Mouse (Mus musculus): Measurements from ENCODE around the gene Pgap2. TPM values are rescaled to one million over a fixed set of nuclear protein-coding genes. Genes with fewer than 3 reads are reported as not detected.

Gene Pgap2
- polyA plus RNA-seq, 1 experiment from 2014 or later = 61.3 TPM

DNA sequence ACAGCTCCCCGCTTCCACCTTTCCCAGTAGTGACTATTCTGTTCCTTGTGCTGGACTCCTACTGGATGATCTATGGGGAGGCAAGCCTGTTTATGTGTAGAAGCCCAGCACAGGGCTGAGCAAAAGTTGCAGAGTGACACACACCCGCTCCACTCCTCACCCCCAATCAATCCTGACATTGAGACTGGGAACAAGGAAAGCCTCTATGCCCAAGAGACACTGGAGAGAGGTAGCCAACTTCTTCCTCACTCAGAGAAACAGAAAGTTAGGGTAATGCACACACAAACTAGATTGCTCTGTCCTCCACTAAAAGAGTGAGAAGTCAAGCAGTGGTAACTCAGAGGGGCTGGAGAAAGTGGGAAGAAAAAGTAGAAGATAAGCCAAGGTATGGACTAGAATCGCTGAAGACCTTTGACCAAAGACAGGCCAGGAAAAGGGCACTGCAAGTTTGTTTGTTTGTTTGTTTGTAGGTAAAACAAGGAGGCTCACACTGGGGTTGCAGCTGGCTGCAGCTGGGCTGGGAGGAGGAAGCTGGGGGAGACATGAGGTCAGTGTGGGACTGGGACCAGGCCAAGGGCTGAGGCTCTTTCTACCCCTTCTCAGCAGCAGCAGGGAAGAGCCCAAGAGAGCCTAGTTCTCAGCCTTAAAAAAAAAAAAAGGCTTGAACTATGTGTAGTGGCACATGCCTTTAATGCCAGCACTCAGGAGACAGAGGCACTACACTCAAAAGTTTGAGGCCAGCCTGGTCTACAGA is 35.0 kb downstream of the Pgap2 start:
- H3K4me1 ChIP-seq = peaks cover 58% of the 10 kb centered on the region
- H3K4me3 ChIP-seq = no peak overlapping the region
- H3K27ac ChIP-seq (replicated peaks) = no peak overlapping the region
- WGBS = 86% methylated on average over 3 of the region's 3 CpGs
- H3K9me3 ChIP-seq = no peaks in the 10 kb centered on the region
- peaks cover 39% of the 10 kb centered on the region for H3K36me3 ChIP-seq (replicated peaks)
- no peaks in the 10 kb centered on the region for H3K27me3 ChIP-seq (replicated peaks; ENCODE audit: low read depth, poor library complexity, severe bottlenecking)
- DNase-seq (ENCODE audit: low spot score) = no peak

DNA sequence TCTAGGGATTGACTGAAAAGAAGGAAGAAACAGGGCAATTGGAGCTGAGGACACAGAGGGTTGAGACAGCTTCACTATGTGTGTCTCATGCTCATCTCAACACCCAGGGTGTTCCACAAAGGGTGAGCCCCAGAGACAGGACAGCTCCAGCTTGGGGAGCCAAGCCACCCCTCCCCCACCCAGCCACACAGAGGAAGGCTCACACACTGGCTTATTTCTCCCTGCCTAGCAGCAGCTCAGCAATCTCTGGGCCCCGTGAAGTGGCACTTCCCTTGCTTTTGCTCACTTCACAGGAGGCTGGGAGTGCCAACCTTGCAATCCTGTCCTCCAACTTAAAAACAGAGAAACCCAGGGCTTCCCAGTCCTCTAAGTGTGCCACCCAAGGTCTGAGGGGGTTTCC is 35.8 kb downstream of the Pgap2 start:
- peaks cover 62% of the 10 kb centered on the region for H3K4me1 ChIP-seq
- DNase-seq (ENCODE audit: low spot score) = peak; percentile 25
- peak overlapping the region; percentile 12; the same call in 1 of the 2 replicates for H3K4me3 ChIP-seq

DNA sequence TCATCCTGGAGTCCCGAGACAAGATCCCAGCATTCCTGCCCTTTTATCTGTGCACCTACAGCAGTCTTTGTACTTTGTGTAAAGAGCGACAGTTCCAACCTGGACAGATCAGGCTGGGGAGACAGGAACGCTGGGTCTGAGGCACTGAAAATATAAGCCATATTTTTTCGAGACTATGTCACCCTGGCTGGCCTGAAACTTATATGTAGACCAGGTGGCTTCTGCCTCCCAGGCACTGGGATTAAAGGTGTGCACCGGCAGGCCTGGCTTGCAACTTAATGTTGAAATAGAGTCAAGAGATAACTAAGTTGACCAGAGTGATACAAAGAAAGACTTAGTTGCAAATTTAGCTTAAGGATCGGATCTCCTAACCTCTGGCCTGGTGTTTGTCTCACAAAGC is 36.3 kb downstream of the Pgap2 start:
- no peak for DNase-seq (ENCODE audit: low spot score)
- 51% methylated on average over 6 of the region's 6 CpGs for WGBS
- peak overlapping the region; percentile 51; the same call in 1 of the 2 replicates for H3K27ac ChIP-seq (replicated peaks)
- no peaks in the 10 kb centered on the region for H3K27me3 ChIP-seq (replicated peaks; ENCODE audit: low read depth, poor library complexity, severe bottlenecking)
- H3K9me3 ChIP-seq = no peaks in the 10 kb centered on the region
- peaks cover 67% of the 10 kb centered on the region for H3K4me1 ChIP-seq
- peaks cover 26% of the 10 kb centered on the region for H3K36me3 ChIP-seq (replicated peaks)
- peak overlapping the region; percentile 12; the same call in 1 of the 2 replicates for H3K4me3 ChIP-seq

More for the DNA sequence above, 35.8 kb downstream of the Pgap2 start:
- Histone ChIP-seq H3K9me3 (no peaks in the 10 kb centered on the region), H3K36me3 (replicated peaks) (peaks cover 31% of the 10 kb centered on the region), H3K27me3 (replicated peaks; ENCODE audit: low read depth, poor library complexity, severe bottlenecking) (no peaks in the 10 kb centered on the region), H3K27ac (replicated peaks) (peak overlapping the region; percentile 25; the same call in 1 of the 2 replicates)
- whole genome bisulfite sequencing = 3% methylated on average over 1 of the region's 1 CpGs

DNA sequence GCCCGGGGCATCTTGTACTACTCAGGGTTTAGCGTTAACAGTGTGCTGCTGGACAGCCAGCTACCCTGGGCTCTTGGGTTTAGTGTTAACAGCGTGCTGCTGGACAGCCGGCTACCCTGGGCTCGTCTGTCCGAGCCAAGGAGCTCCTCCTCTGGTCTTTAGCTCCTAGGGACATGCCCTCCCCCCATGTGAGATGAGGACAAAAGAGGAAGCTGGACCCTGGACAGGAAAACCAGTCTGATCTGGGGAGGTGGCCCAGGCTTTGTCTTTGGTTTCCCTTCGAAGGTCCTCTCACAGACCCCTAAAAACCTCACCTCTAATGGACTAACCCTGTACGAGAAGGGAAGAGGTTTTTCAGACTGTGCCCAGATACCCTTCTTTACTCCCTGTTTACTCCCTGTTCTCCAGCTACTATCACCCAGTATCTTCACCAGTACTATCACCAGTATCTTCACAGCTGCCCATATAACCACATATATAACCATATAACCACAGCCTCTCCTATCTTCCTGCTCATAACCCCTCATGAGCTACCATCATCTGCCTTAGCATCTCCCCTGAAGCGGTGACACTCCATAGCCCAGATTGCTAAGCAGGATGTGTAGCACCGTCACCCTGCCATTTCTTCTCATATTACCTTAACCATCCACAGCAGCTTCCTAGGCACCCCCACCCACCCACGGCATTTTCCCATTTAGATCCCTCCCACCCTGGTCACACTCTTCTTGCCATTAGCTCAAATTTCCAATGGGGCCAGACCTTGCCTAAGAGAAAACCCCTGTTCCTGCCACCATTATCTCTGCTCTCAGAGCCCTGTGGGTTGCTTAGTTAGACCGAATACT is 37.2 kb downstream of the Pgap2 start:
- Histone ChIP-seq H3K9me3 (no peaks in the 10 kb centered on the region), H3K4me3 (peak overlapping the region; percentile 76), H3K36me3 (replicated peaks) (peaks cover 17% of the 10 kb centered on the region), H3K27me3 (replicated peaks; ENCODE audit: low read depth, poor library complexity, severe bottlenecking) (no peaks in the 10 kb centered on the region), H3K4me1 (peaks cover 67% of the 10 kb centered on the region), H3K27ac (replicated peaks) (peak overlapping the region; percentile 51)
- WGBS = 40% methylated on average over 12 of the region's 12 CpGs
- DNase-seq (ENCODE audit: low spot score) = no peak

DNA sequence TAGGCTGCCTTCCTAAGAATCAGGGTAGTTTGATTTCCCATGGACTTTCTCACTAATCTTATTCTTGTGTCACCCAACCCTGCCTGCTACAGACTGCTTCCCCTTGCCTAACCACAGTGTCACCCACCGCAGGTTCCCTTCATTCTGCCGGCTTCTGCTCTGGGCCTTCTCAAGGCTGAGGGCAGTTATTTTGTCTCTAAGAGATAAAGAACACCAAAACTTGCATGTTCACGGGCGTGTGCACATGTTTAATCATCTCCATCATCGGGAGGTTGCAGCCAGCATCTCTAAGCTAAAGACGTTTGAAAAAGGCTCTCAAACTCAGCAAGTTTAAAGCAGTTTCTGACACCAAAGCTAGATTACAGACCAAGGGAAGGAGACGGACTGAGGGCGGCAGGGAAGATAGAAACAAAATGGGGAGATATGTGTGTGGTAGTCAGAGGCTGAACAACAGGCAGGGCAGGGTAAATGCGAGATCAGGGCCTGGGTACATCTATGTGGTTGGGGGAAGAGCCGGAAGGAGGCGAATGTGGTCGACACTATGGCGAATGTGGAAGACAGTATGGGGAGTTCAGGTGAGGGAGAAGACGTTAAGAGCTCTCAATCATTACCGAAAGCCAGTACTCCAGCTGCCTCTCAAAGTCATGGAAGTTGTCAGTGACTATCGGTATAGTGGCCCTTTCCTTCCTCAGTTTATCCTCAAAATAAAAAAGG is 38.8 kb downstream of the Pgap2 start:
- Histone ChIP-seq H3K4me1 (peaks cover 66% of the 10 kb centered on the region), H3K4me3 (peak overlapping the region; percentile 76), H3K27ac (replicated peaks) (peak overlapping the region; percentile 96), H3K9me3 (no peaks in the 10 kb centered on the region), H3K36me3 (replicated peaks) (peaks cover 7% of the 10 kb centered on the region), H3K27me3 (replicated peaks; ENCODE audit: low read depth, poor library complexity, severe bottlenecking) (no peaks in the 10 kb centered on the region)
- DNase-seq (ENCODE audit: low spot score) = no peak
- 32% methylated on average over 16 of the region's 16 CpGs for WGBS

DNA sequence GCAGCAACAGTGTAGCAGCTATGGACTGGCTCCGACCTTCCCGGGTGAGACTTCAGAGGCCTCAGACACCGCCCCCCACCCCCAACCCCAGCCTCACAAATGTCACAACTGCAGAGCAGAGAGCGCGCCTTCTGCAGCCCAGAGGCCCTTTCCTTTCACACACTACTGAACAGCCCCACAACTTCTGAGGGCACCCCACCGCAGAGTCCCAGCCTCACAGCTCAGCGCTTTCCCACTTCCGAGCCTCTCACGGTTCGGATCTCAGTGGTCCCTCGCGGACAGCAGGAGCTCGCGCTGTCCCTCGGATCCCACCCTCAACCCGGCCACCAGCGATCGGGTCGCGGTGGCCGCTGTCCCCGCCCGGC is 39.5 kb downstream of the Pgap2 start:
- under 1% methylated on average over 23 of the region's 23 CpGs for WGBS
- Histone ChIP-seq H3K4me1 (peaks cover 61% of the 10 kb centered on the region), H3K36me3 (replicated peaks) (peaks cover 2% of the 10 kb centered on the region; the same call in 1 of the 2 replicates), H3K4me3 (peak overlapping the region; percentile 76), H3K27ac (replicated peaks) (peak overlapping the region; percentile 96), H3K27me3 (replicated peaks; ENCODE audit: low read depth, poor library complexity, severe bottlenecking) (no peaks in the 10 kb centered on the region), H3K9me3 (no peaks in the 10 kb centered on the region)
- DNase-seq (ENCODE audit: low spot score) = peak; percentile 75

DNA sequence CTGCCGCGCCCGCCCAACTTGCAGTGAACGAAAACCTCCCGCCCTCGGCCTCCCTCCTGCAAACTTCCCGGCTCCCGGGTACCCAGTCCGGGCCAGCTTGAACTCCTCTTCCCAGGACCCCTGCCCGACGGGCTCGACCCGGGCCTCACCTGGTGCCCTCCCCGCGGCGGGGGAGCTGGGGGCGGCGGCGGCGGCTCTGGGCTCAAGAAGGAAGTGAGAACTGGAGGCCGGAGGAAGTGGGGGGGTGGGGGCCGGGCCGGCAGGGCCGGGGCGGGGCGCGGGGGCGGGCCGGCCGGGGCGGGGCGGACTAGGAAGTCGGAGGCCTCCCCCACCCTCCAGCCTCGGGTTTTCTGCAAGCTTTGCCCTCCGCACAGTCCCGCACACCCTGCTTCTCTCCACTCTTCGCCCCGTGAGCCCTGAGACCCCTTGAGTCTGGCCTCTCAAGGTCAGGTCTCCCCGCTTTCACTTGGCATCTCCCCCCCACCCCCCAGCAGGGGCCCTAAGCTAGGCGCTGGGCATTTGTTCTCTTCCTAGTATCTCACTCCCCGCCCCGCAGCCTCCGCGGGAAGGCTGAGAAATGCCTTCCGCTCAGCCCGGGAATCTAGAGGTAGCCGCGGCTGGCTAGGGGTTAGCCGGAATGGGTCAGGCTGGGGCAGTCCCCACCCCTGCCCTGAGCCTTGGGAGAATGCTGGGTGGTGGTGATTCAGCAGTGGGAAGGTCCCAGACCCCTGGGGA is 40.1 kb downstream of the Pgap2 start:
- under 1% methylated on average over 49 of the region's 49 CpGs for WGBS
- Histone ChIP-seq H3K9me3 (no peaks in the 10 kb centered on the region), H3K27ac (replicated peaks) (peak overlapping the region; percentile 96), H3K27me3 (replicated peaks; ENCODE audit: low read depth, poor library complexity, severe bottlenecking) (no peaks in the 10 kb centered on the region), H3K4me3 (peak overlapping the region; percentile 76), H3K4me1 (peaks cover 57% of the 10 kb centered on the region), H3K36me3 (replicated peaks) (no peaks in the 10 kb centered on the region)
- DNase-seq (ENCODE audit: low spot score) = peak; percentile 88

DNA sequence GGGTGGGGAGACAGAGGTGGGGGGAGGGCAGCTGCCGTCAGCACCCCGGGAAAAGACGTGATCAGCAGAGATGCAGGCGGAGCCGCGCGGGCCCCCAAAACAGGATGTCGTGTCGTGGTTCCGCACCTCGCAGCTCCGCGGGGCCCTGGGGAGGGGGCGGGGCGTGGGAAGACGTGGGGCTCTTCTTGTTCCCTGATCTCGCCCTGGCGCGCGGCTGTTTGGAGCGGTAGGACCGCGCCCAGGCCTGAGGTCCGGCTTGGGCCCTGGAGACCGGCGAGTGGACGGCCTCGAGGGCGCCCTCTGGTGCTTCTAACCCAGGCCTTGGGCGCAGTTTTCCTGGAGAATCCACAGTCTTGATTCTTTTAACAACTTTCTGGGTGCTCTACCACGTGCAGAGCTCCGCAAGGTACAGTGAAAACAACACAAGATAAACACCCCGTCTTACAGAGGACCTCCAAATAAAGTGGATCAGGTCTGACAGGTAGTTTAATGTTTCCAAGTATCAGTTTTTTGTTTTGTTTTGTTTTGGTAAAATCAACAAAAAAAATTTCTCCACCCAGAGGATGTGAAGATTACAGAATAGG is 40.7 kb downstream of the Pgap2 start:
- peak; percentile 90 for DNase-seq (ENCODE audit: low spot score)
- Histone ChIP-seq H3K27me3 (replicated peaks; ENCODE audit: low read depth, poor library complexity, severe bottlenecking) (no peaks in the 10 kb centered on the region), H3K4me3 (peak overlapping the region; percentile 76), H3K4me1 (peaks cover 54% of the 10 kb centered on the region), H3K9me3 (no peaks in the 10 kb centered on the region), H3K27ac (replicated peaks) (peak overlapping the region; percentile 96), H3K36me3 (replicated peaks) (no peaks in the 10 kb centered on the region)
- WGBS = under 1% methylated on average over 33 of the region's 33 CpGs

DNA sequence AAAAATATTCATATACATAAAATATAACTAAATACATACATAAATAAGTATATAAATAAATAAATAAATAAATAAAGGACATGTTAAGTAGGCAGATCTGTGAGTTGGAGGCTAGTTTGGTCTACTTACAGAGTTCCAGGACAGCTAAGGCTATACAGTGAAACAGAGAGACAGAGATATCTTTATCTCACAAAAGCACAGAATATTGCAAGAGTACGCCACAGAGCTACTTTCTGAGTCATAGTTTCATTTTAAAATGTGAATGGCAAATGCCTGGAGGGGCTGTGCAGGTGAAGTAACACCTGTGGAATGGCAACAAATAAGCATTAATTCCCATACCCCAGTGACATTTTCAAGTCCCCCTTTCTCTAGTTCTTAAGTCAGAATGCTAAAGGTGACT is 43.6 kb downstream of the Pgap2 start:
- WGBS = 90% methylated on average over 1 of the region's 1 CpGs
- H3K36me3 ChIP-seq (replicated peaks) = no peaks in the 10 kb centered on the region
- H3K9me3 ChIP-seq = no peaks in the 10 kb centered on the region
- no peak overlapping the region for H3K4me3 ChIP-seq
- DNase-seq (ENCODE audit: low spot score) = no peak
- no peaks in the 10 kb centered on the region for H3K27me3 ChIP-seq (replicated peaks; ENCODE audit: low read depth, poor library complexity, severe bottlenecking)
- H3K27ac ChIP-seq (replicated peaks) = no peak overlapping the region
- H3K4me1 ChIP-seq = peaks cover 25% of the 10 kb centered on the region

DNA sequence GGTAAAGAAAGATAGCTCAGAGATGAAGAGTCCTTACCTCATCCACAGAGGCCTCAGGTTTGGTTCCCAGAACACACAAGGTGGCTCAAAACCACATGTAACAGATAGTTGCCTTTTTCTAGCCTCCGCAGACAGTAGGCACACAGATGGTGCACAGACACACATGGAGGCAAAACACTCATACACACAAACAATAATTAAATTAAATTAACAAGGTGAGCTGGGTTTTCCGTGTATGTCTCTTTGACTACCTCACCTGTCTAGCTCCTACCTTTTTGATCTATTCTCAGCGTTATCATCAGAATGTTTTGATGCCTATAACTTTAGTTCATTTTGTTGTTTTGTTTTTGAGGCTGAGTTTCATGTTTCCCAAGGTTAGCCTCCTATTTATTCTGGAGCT is 45.9 kb downstream of the Pgap2 start, which contains the start of gene Rhog:
TSS of gene Rhog (minus strand) at position 101 of the 400 bp plus-strand sequence.
- 85% methylated on average over 3 of the region's 3 CpGs for WGBS
- Histone ChIP-seq H3K27me3 (replicated peaks; ENCODE audit: low read depth, poor library complexity, severe bottlenecking) (no peaks in the 10 kb centered on the region), H3K27ac (replicated peaks) (no peak within 1 kb of the TSS), H3K4me1 (peaks cover 9% of the 10 kb centered on the region), H3K4me3 (no peak within 1 kb of the TSS), H3K9me3 (no peaks in the 10 kb centered on the region), H3K36me3 (replicated peaks) (no peaks in the 10 kb centered on the region)
- no peak for DNase-seq (ENCODE audit: low spot score)

DNA sequence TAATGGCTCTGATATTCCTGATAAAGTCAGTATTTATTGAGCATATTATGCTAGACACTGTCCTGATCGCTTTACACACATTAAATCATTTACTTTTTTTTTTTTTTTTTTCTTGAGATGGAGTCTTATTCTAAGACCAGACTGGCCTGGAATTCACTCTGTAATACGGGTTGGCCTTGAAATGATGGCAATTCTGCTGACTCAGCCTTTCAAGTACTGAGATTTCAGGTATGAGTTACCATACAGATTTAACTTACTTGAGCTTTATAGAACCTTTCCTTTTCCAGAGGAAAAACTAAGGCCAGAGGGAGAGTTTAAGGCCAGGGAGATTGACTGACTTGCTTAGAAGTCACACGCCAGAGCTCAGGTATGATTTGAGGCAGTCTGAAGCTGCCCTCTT is 46.6 kb downstream of the Pgap2 start:
- 84% methylated on average over 3 of the region's 3 CpGs for WGBS
- Histone ChIP-seq H3K9me3 (no peaks in the 10 kb centered on the region), H3K27ac (replicated peaks) (no peak overlapping the region), H3K36me3 (replicated peaks) (no peaks in the 10 kb centered on the region), H3K4me3 (no peak overlapping the region), H3K27me3 (replicated peaks; ENCODE audit: low read depth, poor library complexity, severe bottlenecking) (no peaks in the 10 kb centered on the region), H3K4me1 (0 out of 2 replicates have a peak, but pooled peaks cover 5% of the 10 kb centered on the region)
- no peak for DNase-seq (ENCODE audit: low spot score)
